Mouse (Mus musculus) hindbrain, postnatal 0 days (tissue): Measurements from ENCODE around the gene Drc1. TPM values are rescaled to one million over a fixed set of nuclear protein-coding genes. Genes with fewer than 3 reads are reported as not detected.

Source experiments
- ATAC-seq: fragments of 200-750 bp; cut with Nextera tagmentation; 2 replicates; pipeline ENCODE4 v1.8.0; 2017; ENCODE audit warnings: mild to moderate bottlenecking, moderate TSS enrichment, moderate library complexity
- DNase-seq: peaks from one replicate; pipeline ENCODE4 v3.0.0-alpha.2; 2015; ENCODE audit warnings: low spot score
- H3K27ac ChIP-seq: fragments of 300-500 bp; sonication (generic); 2 replicates; pipeline ENCODE4 v1.5.1; 2014; ENCODE audit warnings: mild to moderate bottlenecking
- H3K27me3 ChIP-seq: fragments of 300-500 bp; sonication (generic); 2 replicates; pipeline ENCODE4 v1.6.1; 2014; ENCODE audit warnings: low read length, mixed read lengths; ENCODE audit not compliant: insufficient read depth
- H3K36me3 ChIP-seq: fragments of 300-500 bp; sonication (generic); 2 replicates; pipeline ENCODE4 v1.6.1; 2014; ENCODE audit warnings: low read length, mixed read lengths; ENCODE audit not compliant: insufficient read depth
- H3K4me1 ChIP-seq: fragments of 300-500 bp; sonication (generic); 2 replicates; pipeline ENCODE4 v1.6.1; 2014; ENCODE audit warnings: antibody characterized with exemption, low read length, mixed read lengths; ENCODE audit not compliant: insufficient read depth
- H3K4me2 ChIP-seq: fragments of 300-500 bp; sonication (generic); 2 replicates; pipeline ENCODE4 v1.6.1; 2014; ENCODE audit warnings: low read depth, mild to moderate bottlenecking, low read length, moderate library complexity, mixed read lengths
- H3K4me3 ChIP-seq: fragments of 300-500 bp; sonication (generic); 2 replicates; pipeline ENCODE4 v1.5.1; 2014; ENCODE audit warnings: low read length
- H3K9ac ChIP-seq: fragments of 300-500 bp; sonication (generic); replicated peaks from 2 replicates; pipeline ENCODE4 v1.6.1; 2014; ENCODE audit warnings: mild to moderate bottlenecking, low read length, moderate library complexity, mixed read lengths
- H3K9me3 ChIP-seq: fragments of 300-500 bp; sonication (generic); 2 replicates; pipeline ENCODE4 v1.6.1; 2016; ENCODE audit warnings: low read length, mixed read lengths
- CTCF ChIP-seq: IDR thresholded peaks from 2 replicates; pipeline ENCODE4 v1.5.1; 2016; ENCODE audit warnings: antibody characterized with exemption, control low read depth, low read depth
- WGBS: fragments of 180-500 bp; shearing (Covaris S2); extraction: QIAGEN DNeasy Blood & Tissue Kit; methylation state at CpG from one replicate; pipeline ENCODE4 v1.1.7; 2014; 5-methylcytosine and 5-hydroxymethylcytosine counted together
- polyA plus RNA-seq: library from polyadenylated mRNA; unstranded; fragments of >200 nt; fragmentation: Nextera tagmentation; extraction: Ambion mirVana; gene quantifications from 2 replicates; pipeline ENCODE4 v1.2.1, GENCODE M21; 2015
- total RNA-seq: library from RNA; depleted of rRNA; stranded (reverse); fragments of >200 nt; gene quantifications from 2 replicates; pipeline ENCODE4 v1.2.3, GENCODE M21; 2014; rRNA removed

Drc1 gene
- total and polyA plus RNA-seq, 2 experiments from 2014 or later = 4.6 to 6.6 TPM

DNA sequence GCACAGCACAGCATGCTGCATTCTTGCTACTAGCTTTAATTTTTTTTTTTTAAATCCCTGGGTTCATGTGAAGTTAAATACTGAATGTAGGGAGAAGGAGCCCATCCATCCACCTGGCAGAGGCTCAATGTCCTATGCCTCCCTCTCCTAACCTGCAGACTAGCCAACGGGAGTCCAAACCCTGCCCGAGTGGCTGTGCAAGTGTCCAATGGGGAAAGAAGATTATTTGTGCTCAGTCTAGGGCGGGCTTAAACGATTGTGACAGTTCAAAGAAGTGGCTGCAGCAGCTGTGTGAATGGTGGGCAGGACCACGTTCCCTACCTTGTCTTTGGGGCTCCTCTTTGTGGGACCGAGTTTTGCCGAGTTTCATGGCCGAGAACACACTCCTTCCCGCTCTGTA lies 125.7 kb downstream of the Drc1 start:
- Histone ChIP-seq H3K27ac (no peak overlapping the region), H3K36me3 (no peaks in the 10 kb centered on the region), H3K27me3 (0 out of 2 replicates have a peak, but pooled peaks cover 4% of the 10 kb centered on the region), H3K9ac (no peak overlapping the region), H3K9me3 (no peaks in the 10 kb centered on the region), H3K4me3 (no peak overlapping the region), H3K4me2 (0 out of 2 replicates have a peak overlapping the region, but pooled peaks have one; percentile 16), H3K4me1 (no peaks in the 10 kb centered on the region)
- DNase-seq = peak; percentile 44
- 9% methylated on average over 9 of the region's 9 CpGs for WGBS
- TF ChIP-seq CTCF = no peak
- ATAC-seq = 0 out of 2 replicates have a peak, but pooled peaks have one; percentile 46

DNA sequence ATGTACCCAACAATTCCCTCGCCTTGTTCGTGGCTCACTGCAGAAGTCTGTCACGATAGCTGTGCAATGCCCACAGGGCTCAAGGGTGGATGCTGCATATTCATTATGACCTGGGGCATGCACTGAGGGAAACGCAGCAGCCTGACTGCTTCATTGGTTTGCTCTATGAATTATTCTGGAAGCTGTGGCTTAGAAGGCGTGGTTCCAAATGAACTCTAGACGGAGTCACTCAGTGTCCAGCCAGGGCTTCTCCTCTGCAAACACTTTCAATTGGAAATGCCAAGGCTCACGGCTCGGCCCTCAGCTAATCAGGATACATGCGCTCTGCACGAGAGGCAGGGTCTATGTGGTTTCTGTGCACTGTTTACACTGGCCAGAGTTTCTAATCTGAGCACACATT lies 130.3 kb downstream of the Drc1 start:
- ATAC-seq (no peak), DNase-seq (no peak)
- no peaks in the 10 kb centered on the region for H3K9me3 ChIP-seq
- H3K4me3 ChIP-seq = no peak overlapping the region
- no peaks in the 10 kb centered on the region for H3K36me3 ChIP-seq
- no peak overlapping the region for H3K9ac ChIP-seq
- WGBS = 46% methylated on average over 10 of the region's 10 CpGs
- no peaks in the 10 kb centered on the region for H3K27me3 ChIP-seq
- no peaks in the 10 kb centered on the region for H3K4me1 ChIP-seq
- TF ChIP-seq CTCF = no peak
- no peak overlapping the region for H3K27ac ChIP-seq
- H3K4me2 ChIP-seq = no peak overlapping the region

DNA sequence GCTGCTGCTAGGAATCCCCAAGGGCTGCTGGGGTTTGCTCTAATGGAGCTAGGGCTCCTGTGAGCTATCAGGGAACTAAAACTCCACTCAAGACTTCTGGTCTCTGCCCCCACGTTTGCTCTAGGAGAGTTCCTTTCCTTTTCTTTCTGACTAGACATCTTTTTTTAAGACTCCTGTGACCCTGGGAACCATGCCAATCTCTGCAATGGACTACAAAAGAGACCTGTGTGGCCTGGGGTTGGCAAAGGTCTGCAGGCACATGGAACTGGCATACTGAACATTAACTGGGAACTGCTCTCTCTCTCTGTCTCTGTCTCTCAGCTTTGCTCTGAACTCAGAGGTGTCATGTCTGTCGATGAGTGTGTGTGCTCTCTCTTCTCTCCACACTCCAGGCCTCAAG lies 134.2 kb downstream of the Drc1 start:
- H3K27ac ChIP-seq = no peak overlapping the region
- H3K4me1 ChIP-seq = no peaks in the 10 kb centered on the region
- H3K36me3 ChIP-seq = no peaks in the 10 kb centered on the region
- no peak overlapping the region for H3K4me2 ChIP-seq
- no peaks in the 10 kb centered on the region for H3K9me3 ChIP-seq
- no peak overlapping the region for H3K4me3 ChIP-seq
- no peak overlapping the region for H3K9ac ChIP-seq
- no peak for TF ChIP-seq CTCF
- no peaks in the 10 kb centered on the region for H3K27me3 ChIP-seq
- WGBS = 33% methylated on average over 2 of the region's 2 CpGs
- DNase-seq (no peak), ATAC-seq (no peak)

DNA sequence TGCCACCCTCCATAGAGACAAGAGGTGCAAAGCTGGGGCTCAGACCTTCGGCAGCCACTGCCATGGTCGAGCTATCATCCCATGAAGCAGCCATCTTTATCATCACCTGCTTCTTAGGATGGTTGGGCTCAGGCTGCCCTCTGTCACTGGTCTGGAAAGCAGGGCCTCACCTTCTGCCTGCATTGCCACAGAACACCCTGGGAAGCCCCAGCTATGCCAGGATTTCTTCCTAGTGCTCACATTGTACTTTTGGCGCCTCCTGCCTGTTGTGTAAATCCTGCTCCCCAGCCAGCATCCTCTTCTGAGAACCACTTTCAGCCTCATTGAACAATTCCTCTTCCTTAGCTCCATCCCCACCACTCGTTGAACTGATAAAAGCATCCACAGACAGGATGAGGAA lies 134.7 kb downstream of the Drc1 start:
- DNase-seq (peak; percentile 31), ATAC-seq (no peak)
- TF ChIP-seq CTCF = peak; percentile 16
- no peaks in the 10 kb centered on the region for H3K9me3 ChIP-seq
- WGBS = 55% methylated on average over 4 of the region's 4 CpGs
- H3K4me2 ChIP-seq = no peak overlapping the region
- H3K4me3 ChIP-seq = no peak overlapping the region
- H3K36me3 ChIP-seq = no peaks in the 10 kb centered on the region
- H3K27ac ChIP-seq = no peak overlapping the region
- H3K27me3 ChIP-seq = no peaks in the 10 kb centered on the region
- no peaks in the 10 kb centered on the region for H3K4me1 ChIP-seq
- H3K9ac ChIP-seq = no peak overlapping the region

Other genes with a start within 250 kb of the Drc1 start
- gene Tyms, start 207.8 kb upstream of the Drc1 start, total RNA-seq = 8.3 and 15.4 TPM in 2 replicates
- 35.2 and 36.2 TPM in 2 replicates for gene Tyms, start 207.8 kb upstream of the Drc1 start, polyA plus RNA-seq
- 26.7 and 26.9 TPM in 2 replicates for gene Garem2, start 176.2 kb upstream of the Drc1 start, total RNA-seq
- gene Garem2, start 176.2 kb upstream of the Drc1 start, polyA plus RNA-seq = 9.5 and 9.7 TPM in 2 replicates
- 3.2 and 6.3 TPM in 2 replicates for gene 3110082J24Rik, start 175.3 kb upstream of the Drc1 start, total RNA-seq
- gene 3110082J24Rik, start 175.3 kb upstream of the Drc1 start, polyA plus RNA-seq = 4.3 and 4.9 TPM in 2 replicates
- gene Hadha, start 126.2 kb upstream of the Drc1 start, total RNA-seq = 50.1 and 50.4 TPM in 2 replicates
- 68.0 and 79.1 TPM in 2 replicates for gene Hadha, start 126.2 kb upstream of the Drc1 start, polyA plus RNA-seq
- gene Hadhb, start 126.1 kb upstream of the Drc1 start, total RNA-seq = 56.8 and 68.3 TPM in 2 replicates
- gene Hadhb, start 126.1 kb upstream of the Drc1 start, polyA plus RNA-seq = 59.9 and 67.5 TPM in 2 replicates
- 0.37 TPM in 1 of 2 replicates, not detected in the other for gene Adgrf3, start 75.7 kb upstream of the Drc1 start, total RNA-seq
- not detected in 2 replicates for gene Adgrf3, start 75.7 kb upstream of the Drc1 start, polyA plus RNA-seq
- 99.5 and 108 TPM in 2 replicates for gene Selenoi, start 48.8 kb upstream of the Drc1 start, total RNA-seq
- 20.7 and 23.1 TPM in 2 replicates for gene Selenoi, start 48.8 kb upstream of the Drc1 start, polyA plus RNA-seq
- gene Otof, start 180.5 kb downstream of the Drc1 start, total RNA-seq = 12.2 and 13.0 TPM in 2 replicates
- 5.5 and 7.1 TPM in 2 replicates for gene Otof, start 180.5 kb downstream of the Drc1 start, polyA plus RNA-seq
- 0.72 TPM in 1 of 2 replicates, not detected in the other for gene 1700001C02Rik, start 184.7 kb downstream of the Drc1 start, total RNA-seq
- 3.4 and 4.0 TPM in 2 replicates for gene 1700001C02Rik, start 184.7 kb downstream of the Drc1 start, polyA plus RNA-seq